Mouse (Mus musculus) spleen, adult 2 months (tissue): Measurements from ENCODE around the gene Shank3.

Experiments used
- CTCF ChIP-seq: fragments of 200-500 bp; IDR thresholded peaks from 2 replicates; pipeline ENCODE4 v1.5.1; 2011; ENCODE audit warnings: mild to moderate bottlenecking, inconsistent platforms; ENCODE audit not compliant: insufficient read depth, insufficient read length, insufficient replicate concordance; ENCODE audit errors: extremely low read depth
- POLR2A ChIP-seq: fragments of 200-500 bp; IDR thresholded peaks from 2 replicates; pipeline ENCODE4 v1.6.1; 2011; ENCODE audit warnings: low read depth, low read length, inconsistent platforms

DNA sequence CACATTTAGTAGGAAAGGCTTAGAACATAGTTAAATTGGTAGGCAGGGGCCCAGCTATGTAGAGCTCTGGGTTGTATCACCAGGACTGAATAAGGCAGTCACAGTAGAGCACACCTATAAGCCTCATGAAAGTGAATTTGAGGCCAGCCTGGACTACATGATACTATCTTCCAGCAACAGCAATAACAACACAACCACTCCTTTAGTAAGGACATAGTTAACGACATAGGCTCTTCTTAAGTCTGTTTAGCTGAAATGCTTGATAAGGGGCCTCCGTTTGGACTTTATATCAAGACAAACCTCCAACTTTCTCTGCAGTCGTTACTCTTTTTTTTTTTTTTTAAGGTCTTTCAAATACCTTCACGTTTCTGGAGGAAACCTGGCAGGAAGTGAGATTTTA, 13.3 kb downstream of the Shank3 start:
- TF ChIP-seq CTCF: no peak
- no peak for TF ChIP-seq POLR2A
